Mouse (Mus musculus) MEL (cell line): Measurements from ENCODE around the gene Hspa1a. TPM values are rescaled to one million over a fixed set of nuclear protein-coding genes. Genes with fewer than 3 reads are reported as not detected.

Experiments
- DNase-seq: peaks from one replicate; pipeline ENCODE4 v3.0.0; 2011; ENCODE audit warnings: low read depth, low spot score
- H3K27ac ChIP-seq: 2 replicates; pipeline ENCODE4 v1.5.1; 2012; ENCODE audit warnings: low read depth, mild to moderate bottlenecking, control low read depth, low read length, moderate library complexity; ENCODE audit not compliant: control insufficient read depth
- H3K27me3 ChIP-seq, 2 experiments: fragments of 150-350 bp in 1 of 2; sonication (generic) in 1 of 2; 2 replicates each; pipeline ENCODE4 v1.6.1; 2012; ENCODE audit warnings: low read length in 2 of 2, mild to moderate bottlenecking in 2 of 2, improper control_type of control experiment in 1 of 2, moderate library complexity in 1 of 2; ENCODE audit not compliant: insufficient read depth in 2 of 2, control insufficient read depth in 1 of 2
- H3K36me3 ChIP-seq, 2 experiments: 2 replicates each; pipeline ENCODE4 v1.6.1; 2012 to 2014; ENCODE audit warnings: low read length in 2 of 2, improper control_type of control experiment in 1 of 2, inconsistent platforms in 1 of 2, mild to moderate bottlenecking in 1 of 2; ENCODE audit not compliant: insufficient read depth in 2 of 2, control insufficient read depth in 1 of 2
- H3K4me1 ChIP-seq, 2 experiments: fragments of 150-350 bp in 1 of 2; sonication (generic) in 1 of 2; 2 replicates each; pipeline ENCODE4 v1.6.1; 2012; ENCODE audit warnings: low read length in 2 of 2, improper control_type of control experiment in 1 of 2, mild to moderate bottlenecking in 1 of 2; ENCODE audit not compliant: insufficient read depth in 2 of 2, control insufficient read depth in 1 of 2
- H3K4me3 ChIP-seq, 2 experiments: fragments of 150-350 bp in 1 of 2; sonication (generic) in 1 of 2; 2 replicates each; pipeline ENCODE4 v1.5.1; 2012; ENCODE audit warnings: low read depth in 2 of 2, low read length in 2 of 2, mild to moderate bottlenecking in 2 of 2, moderate library complexity in 2 of 2, control low read depth in 1 of 2, improper control_type of control experiment in 1 of 2; ENCODE audit not compliant: control insufficient read depth in 1 of 2, insufficient read depth in 1 of 2
- H3K79me2 ChIP-seq: 2 replicates; pipeline ENCODE4 v1.6.1; 2012; ENCODE audit warnings: mild to moderate bottlenecking, low read length, moderate library complexity; ENCODE audit not compliant: control insufficient read depth, poor library complexity, insufficient read depth
- H3K9ac ChIP-seq: 2 replicates; pipeline ENCODE4 v1.6.1; 2012; ENCODE audit warnings: low read depth, mild to moderate bottlenecking, control low read depth, low read length, moderate library complexity; ENCODE audit not compliant: control insufficient read depth, poor library complexity, severe bottlenecking
- H3K9me3 ChIP-seq: fragments of 150-350 bp; sonication (generic); replicated peaks from 2 replicates; pipeline ENCODE4 v1.6.1; 2012; ENCODE audit warnings: mild to moderate bottlenecking, low read length, improper control_type of control experiment, moderate library complexity; ENCODE audit not compliant: insufficient read depth
- E2F4 ChIP-seq: IDR thresholded peaks from 2 replicates; pipeline ENCODE4 v1.6.1; 2011; ENCODE audit warnings: low read depth, low read length, improper control_type of control experiment, borderline replicate concordance
- ELF1 ChIP-seq: IDR thresholded peaks from 2 replicates; pipeline ENCODE4 v1.6.1; 2014; ENCODE audit warnings: low read depth, mild to moderate bottlenecking, inconsistent platforms, low read length, improper control_type of control experiment, moderate library complexity
- EP300 ChIP-seq, 2 experiments: IDR thresholded peaks; 2 replicates each; pipeline ENCODE4 v1.6.1; 2011; ENCODE audit warnings: improper control_type of control experiment in 2 of 2, low read length in 2 of 2, low read depth in 1 of 2, mild to moderate bottlenecking in 1 of 2
- ETS1 ChIP-seq: IDR thresholded peaks from 2 replicates; pipeline ENCODE4 v1.6.1; 2012; ENCODE audit warnings: low read depth, mild to moderate bottlenecking, inconsistent platforms, low read length, improper control_type of control experiment, moderate library complexity
- GABPA ChIP-seq: IDR thresholded peaks from 2 replicates; pipeline ENCODE4 v1.6.1; 2012; ENCODE audit warnings: low read depth, mild to moderate bottlenecking, inconsistent platforms, low read length, improper control_type of control experiment, moderate library complexity
- HCFC1 ChIP-seq: IDR thresholded peaks from 2 replicates; pipeline ENCODE4 v1.6.1; 2012; ENCODE audit warnings: low read depth, mild to moderate bottlenecking, inconsistent platforms, low read length, improper control_type of control experiment, moderate library complexity
- MAX ChIP-seq: IDR thresholded peaks from 2 replicates; pipeline ENCODE4 v1.6.1; 2011; ENCODE audit warnings: low read length, improper control_type of control experiment
- MXI1 ChIP-seq: IDR thresholded peaks from 2 replicates; pipeline ENCODE4 v1.6.1; 2011; ENCODE audit warnings: mild to moderate bottlenecking, low read depth, low read length, improper control_type of control experiment
- MYC ChIP-seq: IDR thresholded peaks from 2 replicates; pipeline ENCODE4 v1.6.1; 2011; ENCODE audit warnings: low read depth, mild to moderate bottlenecking, low read length, improper control_type of control experiment, moderate library complexity
- POLR2A ChIP-seq, 2 experiments: IDR thresholded peaks; 2 replicates each; pipeline ENCODE4 v1.6.1; 2011 to 2012; ENCODE audit warnings: low read length in 2 of 2, mild to moderate bottlenecking in 2 of 2, control low read depth in 1 of 2, improper control_type of control experiment in 1 of 2, low read depth in 1 of 2, moderate library complexity in 1 of 2; ENCODE audit not compliant: control insufficient read depth in 1 of 2, insufficient read depth in 1 of 2, poor library complexity in 1 of 2
- POLR2AphosphoS2 ChIP-seq: IDR thresholded peaks from 2 replicates; pipeline ENCODE4 v1.6.1; 2011; ENCODE audit warnings: low read length, improper control_type of control experiment
- POLR2AphosphoS5 ChIP-seq: IDR thresholded peaks from 2 replicates; pipeline ENCODE4 v1.6.1; 2012; ENCODE audit warnings: low read depth, borderline replicate concordance, mild to moderate bottlenecking, inconsistent platforms, low read length, moderate library complexity, mixed read lengths
- RAD21 ChIP-seq: IDR thresholded peaks from 2 replicates; pipeline ENCODE4 v1.6.1; 2011; ENCODE audit warnings: mild to moderate bottlenecking, low read depth, low read length, improper control_type of control experiment
- SIN3A ChIP-seq: IDR thresholded peaks from 2 replicates; pipeline ENCODE4 v1.6.1; 2012; ENCODE audit warnings: low read length, improper control_type of control experiment, inconsistent platforms
- SMC3 ChIP-seq: IDR thresholded peaks from 2 replicates; pipeline ENCODE4 v1.6.1; 2011; ENCODE audit warnings: low read depth, low read length, improper control_type of control experiment
- TAL1 ChIP-seq: IDR thresholded peaks from 2 replicates; pipeline ENCODE4 v1.6.1; 2012; ENCODE audit warnings: mild to moderate bottlenecking, inconsistent platforms, low read length, moderate library complexity, mixed read lengths
- TBP ChIP-seq: IDR thresholded peaks from 2 replicates; pipeline ENCODE4 v1.8.0; 2011; ENCODE audit warnings: low read depth, low read length, improper control_type of control experiment
- UBTF ChIP-seq: IDR thresholded peaks from 2 replicates; pipeline ENCODE4 v1.6.1; 2012; ENCODE audit warnings: low read depth, mild to moderate bottlenecking, inconsistent platforms, low read length, improper control_type of control experiment, moderate library complexity, borderline replicate concordance; ENCODE audit not compliant: insufficient read depth
- USF1 ChIP-seq: IDR thresholded peaks from 2 replicates; pipeline ENCODE4 v1.6.1; 2014; ENCODE audit warnings: low read depth, mild to moderate bottlenecking, inconsistent platforms, low read length, improper control_type of control experiment, moderate library complexity
- USF2 ChIP-seq, 2 experiments: IDR thresholded peaks; 2 replicates each; pipeline ENCODE4 v1.6.1; 2011 to 2012; ENCODE audit warnings: improper control_type of control experiment in 2 of 2, low read length in 2 of 2, borderline replicate concordance in 1 of 2, inconsistent platforms in 1 of 2, low read depth in 1 of 2, mild to moderate bottlenecking in 1 of 2; ENCODE audit not compliant: insufficient read depth in 1 of 2
- ZC3H11A ChIP-seq: IDR thresholded peaks from 2 replicates; pipeline ENCODE4 v1.6.1; 2012; ENCODE audit warnings: low read depth, mild to moderate bottlenecking, inconsistent platforms, low read length, improper control_type of control experiment
- ZNF384 ChIP-seq: IDR thresholded peaks from 2 replicates; pipeline ENCODE4 v1.6.1; 2012; ENCODE audit warnings: low read depth, mild to moderate bottlenecking, inconsistent platforms, low read length, improper control_type of control experiment
- polyA plus RNA-seq, 2 experiments: library from polyadenylated mRNA; stranded (reverse) in 1 of 2; unstranded in 1 of 2; fragments of >175 nt in 1 of 2; fragments of >200 nt in 1 of 2; gene quantifications; 2 replicates each; pipeline versions ENCODE4 v1.2.1 to v1.2.4; 2012; ENCODE audit warnings: low replicate concordance in 2 of 2, low read depth in 1 of 2; ENCODE audit not compliant: insufficient read length in 2 of 2, insufficient read depth in 1 of 2, missing spikeins in 1 of 2
- total RNA-seq: library from RNA; depleted of rRNA; stranded (reverse); fragments of 300-350 nt; gene quantifications from 2 replicates; pipeline ENCODE4 v1.2.3, GENCODE M21; 2012

Gene Hspa1a
- total and polyA plus RNA-seq, 3 experiments, result not detected

DNA sequence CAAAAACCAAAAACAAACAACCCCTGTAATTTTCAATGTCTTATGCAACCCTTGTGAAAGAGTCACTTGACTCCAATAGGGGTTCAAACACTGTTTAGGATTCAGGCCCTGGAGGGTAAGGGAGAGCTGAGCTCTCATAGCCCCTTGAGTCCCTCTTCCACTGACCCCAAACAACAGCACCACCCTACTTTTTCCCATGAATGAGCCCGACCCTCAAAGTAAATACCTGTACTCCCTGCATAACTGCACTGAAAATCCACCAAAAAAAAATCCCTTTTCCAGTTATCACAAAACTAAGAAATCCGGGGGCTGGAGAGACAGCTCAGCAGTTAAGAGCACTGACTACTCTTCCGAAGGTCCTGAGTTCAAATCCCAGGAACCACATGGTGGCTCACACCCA, 16.1 kb downstream of the Hspa1a start:
- H3K4me1 ChIP-seq, result peaks cover 0 to 3% of the 10 kb centered on the region in 2 experiments; a peak in 1 of 4 replicates
- H3K4me3 ChIP-seq, result no peak overlapping the region
- H3K36me3 ChIP-seq, result peaks cover 0 to under 1% of the 10 kb centered on the region in 2 experiments; a peak in 1 of 4 replicates
- no peak overlapping the region for H3K27ac ChIP-seq
- no peaks in the 10 kb centered on the region for H3K27me3 ChIP-seq
- no peak for DNase-seq
- TF ChIP-seq HCFC1 (no peak), MXI1 (no peak), ELF1 (no peak), SIN3A (no peak), UBTF (no peak), EP300 (IDR thresholded peaks at IDR 0.05; ENCODE audit: low read depth in 1 of 2, low read length in 2 of 2) (no peak), ETS1 (no peak), TBP (no peak), E2F4 (no peak), USF2 (IDR thresholded peaks at IDR 0.05; ENCODE audit: borderline replicate concordance in 1 of 2, insufficient read depth in 1 of 2, low read depth in 1 of 2, low read length in 2 of 2) (no peak), TAL1 (no peak), POLR2A (IDR thresholded peaks at IDR 0.05; ENCODE audit: control insufficient read depth in 1 of 2, insufficient read depth in 1 of 2, low read depth in 1 of 2, low read length in 2 of 2, poor library complexity in 1 of 2) (no peak), POLR2AphosphoS2 (no peak), ZC3H11A (no peak), SMC3 (no peak), ZNF384 (no peak), MYC (no peak), MAX (no peak), GABPA (no peak)
- H3K9me3 ChIP-seq, result no peaks in the 10 kb centered on the region
- H3K9ac ChIP-seq, result no peak overlapping the region
- H3K79me2 ChIP-seq, result peaks cover 14% of the 10 kb centered on the region

DNA sequence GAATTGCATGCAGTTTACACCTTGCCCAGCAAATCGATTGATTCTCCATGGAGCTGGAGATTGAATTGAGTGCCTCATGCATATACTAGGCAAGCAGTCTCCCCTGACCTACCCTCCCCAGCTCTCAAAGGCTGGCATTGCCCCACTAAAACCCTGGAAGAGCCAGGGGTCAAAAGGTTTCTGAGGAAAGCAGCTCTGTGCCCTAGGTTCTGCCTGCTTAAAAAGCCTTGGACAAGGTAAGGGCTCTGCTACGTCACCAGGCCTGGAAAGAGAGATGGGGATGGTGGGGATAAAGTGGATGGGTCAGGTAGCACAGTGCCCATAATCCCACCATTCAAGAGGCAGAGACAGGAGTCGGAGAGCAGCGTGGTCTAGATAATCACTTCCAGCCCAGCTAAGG, 17.1 kb downstream of the Hspa1a start:
- TF ChIP-seq USF1 (no peak), RAD21 (no peak), POLR2AphosphoS5 (no peak), GABPA (no peak), POLR2A (IDR thresholded peaks at IDR 0.05; ENCODE audit: control insufficient read depth in 1 of 2, insufficient read depth in 1 of 2, low read depth in 1 of 2, low read length in 2 of 2, poor library complexity in 1 of 2) (no peak)
- DNase-seq, result no peak
- Histone ChIP-seq H3K4me3 (no peak overlapping the region), H3K79me2 (peaks cover 22% of the 10 kb centered on the region), H3K9ac (no peak overlapping the region), H3K27me3 (no peaks in the 10 kb centered on the region), H3K9me3 (no peaks in the 10 kb centered on the region), H3K4me1 (peaks cover 0 to 3% of the 10 kb centered on the region in 2 experiments; a peak in 1 of 4 replicates), H3K36me3 (peaks cover 0 to 9% of the 10 kb centered on the region in 2 experiments; a peak in 3 of 4 replicates), H3K27ac (no peak overlapping the region)
